Mouse (Mus musculus) bone marrow, adult 2 months (tissue): Measurements from ENCODE around the gene Sub1. TPM values are rescaled to one million over a fixed set of nuclear protein-coding genes. Genes with fewer than 3 reads are reported as not detected.

Experiments
- H3K27ac ChIP-seq: fragments of 200-500 bp; 2 replicates; pipeline ENCODE4 v1.5.1; 2012; ENCODE audit warnings: low read depth, mild to moderate bottlenecking, control low read depth, inconsistent platforms, low read length; ENCODE audit not compliant: control insufficient read depth, poor library complexity, insufficient read depth
- H3K4me1 ChIP-seq: fragments of 200-500 bp; 2 replicates; pipeline ENCODE4 v1.6.1; 2011; ENCODE audit warnings: low read length; ENCODE audit not compliant: control insufficient read depth, insufficient read depth
- H3K4me3 ChIP-seq: fragments of 200-500 bp; replicated peaks from 2 replicates; pipeline ENCODE3; 2011; ENCODE audit warnings: mild to moderate bottlenecking, low read depth, low read length, control low read depth; ENCODE audit not compliant: control insufficient read depth
- CTCF ChIP-seq: fragments of 200-500 bp; IDR thresholded peaks from 2 replicates; pipeline ENCODE4 v1.5.1; 2011; ENCODE audit warnings: low read length, control low read depth; ENCODE audit not compliant: control insufficient read depth, insufficient read depth
- POLR2A ChIP-seq: fragments of 200-500 bp; IDR thresholded peaks from 2 replicates; pipeline ENCODE4 v1.6.1; 2011; ENCODE audit warnings: low read depth, mild to moderate bottlenecking, control low read depth, low read length, borderline replicate concordance; ENCODE audit not compliant: control insufficient read depth
- WGBS: fragments of 180-500 bp; shearing (Covaris S2); methylation state at CpG from one replicate; pipeline ENCODE4 v1.1.7; 2018; 5-methylcytosine and 5-hydroxymethylcytosine counted together
- polyA plus RNA-seq: library from polyadenylated mRNA; stranded (reverse); fragments of >200 nt; gene quantifications from 2 replicates; pipeline ENCODE4 v1.2.4, GENCODE M21; 2011; ENCODE audit warnings: low replicate concordance; ENCODE audit not compliant: missing spikeins, insufficient read depth, insufficient read length

Sub1 gene
- polyA plus RNA-seq, 1 experiment = 276 TPM

DNA sequence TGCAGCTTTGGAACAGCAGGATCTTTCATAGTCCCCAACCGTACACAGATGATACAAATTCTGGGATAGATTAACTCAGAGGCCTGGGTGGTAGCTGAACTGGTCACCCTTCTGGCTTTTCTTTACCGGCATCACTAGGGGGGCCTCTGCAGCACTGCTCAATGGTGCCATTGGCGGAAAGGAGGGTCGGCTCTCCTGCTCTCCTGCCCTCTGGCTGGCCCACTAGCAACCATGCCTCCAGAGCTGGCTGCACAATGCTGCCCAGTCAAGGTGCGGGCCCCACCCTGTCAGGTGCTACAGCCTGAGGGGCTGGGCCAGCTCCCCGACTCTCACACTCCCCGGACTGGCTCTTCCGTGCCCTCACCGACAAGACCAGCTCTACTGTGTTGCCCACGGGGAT is 46.6 kb downstream of the Sub1 start:
- 85% methylated on average over 10 of the region's 10 CpGs for WGBS
- Histone ChIP-seq H3K4me3 (no peak overlapping the region), H3K4me1 (no peaks in the 10 kb centered on the region), H3K27ac (no peak overlapping the region)
- no peak for TF ChIP-seq CTCF
- no peak for TF ChIP-seq POLR2A

DNA sequence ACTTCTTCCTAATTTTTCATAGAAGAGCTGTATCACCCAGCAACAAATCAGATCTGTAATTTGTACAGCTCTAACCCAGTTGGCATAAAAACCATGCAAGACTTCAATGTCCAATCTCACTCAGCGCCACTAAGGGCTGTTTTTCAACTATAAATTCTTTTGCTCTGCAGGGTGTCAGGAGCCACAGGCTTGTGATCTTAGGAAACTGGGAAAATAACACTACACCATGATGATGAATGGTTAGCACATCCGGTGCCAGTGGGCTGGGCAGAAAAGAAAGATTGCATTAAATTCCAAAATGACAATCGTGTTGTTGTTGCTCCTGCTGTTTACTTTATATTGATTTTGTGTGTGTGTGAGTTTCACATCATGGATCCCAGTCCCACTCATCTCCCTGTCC is 47.3 kb downstream of the Sub1 start:
- no peak overlapping the region for H3K27ac ChIP-seq
- TF ChIP-seq CTCF (no peak), POLR2A (no peak)
- H3K4me3 ChIP-seq = no peak overlapping the region
- WGBS = 82% methylated on average over 3 of the region's 3 CpGs
- H3K4me1 ChIP-seq = no peaks in the 10 kb centered on the region

DNA sequence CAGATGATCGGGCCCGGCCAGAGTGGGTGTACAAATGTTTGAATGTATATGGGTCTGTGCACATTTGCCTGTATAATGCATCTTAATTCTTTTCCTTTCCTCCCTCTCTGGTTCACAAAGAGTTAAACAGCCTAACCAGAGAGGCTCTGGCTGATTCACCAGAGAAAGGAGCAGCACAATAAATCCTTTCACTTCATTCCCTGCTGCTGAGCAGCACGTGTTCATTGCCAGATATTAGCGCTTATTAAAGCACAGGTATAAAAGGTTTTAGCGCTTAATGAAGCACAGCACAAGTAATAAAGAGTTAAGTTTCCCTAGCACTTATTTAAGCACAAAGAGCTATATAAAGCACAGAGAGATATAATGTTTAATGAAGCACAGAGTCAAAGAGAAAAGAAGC is 55.9 kb downstream of the Sub1 start:
- Histone ChIP-seq H3K4me1 (no peaks in the 10 kb centered on the region), H3K27ac (no peak overlapping the region), H3K4me3 (no peak overlapping the region)
- WGBS = 89% methylated on average over 5 of the region's 5 CpGs
- TF ChIP-seq CTCF (no peak), POLR2A (no peak)

Other genes starting within 250 kb of the Sub1 start
- gene Npr3, start 89.7 kb downstream of the Sub1 start, polyA plus RNA-seq = 0.45 and 0.59 TPM in 2 replicates
- 43.0 and 57.5 TPM in 2 replicates for gene Zfr, start 120.8 kb upstream of the Sub1 start, polyA plus RNA-seq
- 6.5 and 12.1 TPM in 2 replicates for gene Mtmr12, start 208.0 kb upstream of the Sub1 start, polyA plus RNA-seq